Mouse (Mus musculus): ENCODE data around the gene Il17f.
A peak's percentile ranks its signal among the peaks of the same experiment; 100 is the strongest.
"Not testable (repeated sequence)": the region's sequence is repeated elsewhere in the genome, so short reads cannot be mapped to it uniquely, and the experiment has no call there.

Il17f gene

DNA sequence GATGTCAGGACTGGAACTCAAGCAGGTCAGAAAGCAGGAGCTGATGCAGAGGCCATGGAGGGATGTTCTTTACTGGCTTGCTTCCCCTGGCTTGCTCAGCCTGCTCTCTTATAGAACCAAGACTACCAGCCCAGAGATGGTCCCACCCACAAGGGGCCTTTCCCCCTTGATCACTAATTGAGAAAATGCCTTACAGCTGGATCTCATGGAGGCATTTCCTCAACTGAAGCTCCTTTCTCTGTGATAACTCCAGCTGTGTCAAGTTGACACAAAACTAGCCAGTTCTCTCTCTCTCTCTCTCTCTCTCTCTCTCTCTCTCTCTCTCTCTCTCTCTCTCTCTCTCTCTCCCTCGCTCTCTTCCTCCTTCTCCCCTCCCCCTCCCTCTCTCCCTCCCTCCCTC lies at the start of gene Il17f:
Il17f (minus strand) TSS at position 101 of the 400 bp plus-strand sequence.
- DNase-seq (ENCODE audit: low read depth, low spot score), result not testable (repeated sequence)

DNA sequence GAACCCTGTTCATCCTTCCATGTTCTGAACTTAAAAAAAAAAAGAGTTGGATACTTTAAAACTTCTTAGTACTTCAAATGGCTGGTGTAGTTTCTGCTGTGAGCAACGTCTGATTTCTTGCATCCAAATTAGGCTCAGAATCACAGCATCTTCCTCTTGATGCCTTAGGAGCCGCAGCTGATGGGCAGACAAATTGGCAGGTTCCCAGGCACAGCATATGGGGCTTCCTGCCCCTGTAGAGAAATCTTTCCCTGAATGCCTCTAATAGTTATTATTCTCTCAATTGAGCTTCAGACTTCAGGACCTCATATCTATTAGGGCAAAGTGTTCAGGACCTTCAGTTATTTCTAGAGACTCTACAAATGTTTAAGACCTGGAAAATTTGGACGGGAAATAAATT lies 49.5 kb upstream of the Il17f start:
- no peak for DNase-seq (ENCODE audit: low read depth, low spot score)

DNA sequence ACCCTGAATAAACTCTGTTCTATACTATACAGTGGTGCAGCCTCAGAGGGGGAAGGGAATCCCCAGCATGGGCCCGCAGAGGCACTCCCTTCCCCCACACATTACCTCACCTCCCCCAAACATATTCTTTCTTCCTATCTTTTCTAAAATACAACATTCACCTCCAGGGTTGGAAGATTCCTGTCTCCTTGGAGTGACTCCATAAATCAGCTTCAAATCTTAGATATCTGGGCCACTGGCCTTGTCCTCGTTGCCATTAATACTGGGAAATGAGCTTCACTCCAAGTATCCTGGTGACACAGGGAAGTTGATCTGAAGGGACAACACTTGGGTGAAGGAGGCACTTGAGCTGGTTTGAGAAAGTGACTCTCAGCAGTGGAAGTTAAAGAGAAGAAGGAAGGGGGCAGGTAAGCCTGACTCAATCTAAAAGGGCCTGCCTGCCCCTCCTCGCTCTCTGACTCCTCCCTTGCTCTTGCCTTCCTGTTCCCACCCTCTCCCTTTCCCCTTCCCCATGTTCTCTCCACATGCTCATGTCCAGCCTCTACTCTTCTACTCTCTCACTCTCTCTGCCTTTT lies 46.2 kb upstream of the Il17f start:
- no peak for DNase-seq (ENCODE audit: low read depth, low spot score)

DNA sequence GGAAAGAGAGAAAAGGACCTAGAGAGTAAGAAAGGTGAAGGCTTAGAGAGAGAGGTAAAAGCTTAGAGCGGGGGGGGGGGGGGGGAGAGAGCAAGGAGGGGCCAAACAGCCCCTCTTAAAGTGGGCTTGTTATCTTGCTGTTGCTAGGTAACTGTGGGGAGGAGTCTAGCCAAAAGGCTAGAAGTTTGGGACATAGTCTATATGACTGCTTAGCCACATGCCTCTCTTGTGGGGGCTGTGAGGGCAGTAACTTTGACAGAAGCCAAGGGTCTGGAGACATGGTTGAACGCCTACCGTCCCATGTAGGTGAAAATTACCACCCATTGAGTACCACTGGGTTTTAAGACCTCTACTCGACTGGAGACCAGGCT lies 42.7 kb upstream of the Il17f start:
- no peak for DNase-seq (ENCODE audit: low read depth, low spot score)

DNA sequence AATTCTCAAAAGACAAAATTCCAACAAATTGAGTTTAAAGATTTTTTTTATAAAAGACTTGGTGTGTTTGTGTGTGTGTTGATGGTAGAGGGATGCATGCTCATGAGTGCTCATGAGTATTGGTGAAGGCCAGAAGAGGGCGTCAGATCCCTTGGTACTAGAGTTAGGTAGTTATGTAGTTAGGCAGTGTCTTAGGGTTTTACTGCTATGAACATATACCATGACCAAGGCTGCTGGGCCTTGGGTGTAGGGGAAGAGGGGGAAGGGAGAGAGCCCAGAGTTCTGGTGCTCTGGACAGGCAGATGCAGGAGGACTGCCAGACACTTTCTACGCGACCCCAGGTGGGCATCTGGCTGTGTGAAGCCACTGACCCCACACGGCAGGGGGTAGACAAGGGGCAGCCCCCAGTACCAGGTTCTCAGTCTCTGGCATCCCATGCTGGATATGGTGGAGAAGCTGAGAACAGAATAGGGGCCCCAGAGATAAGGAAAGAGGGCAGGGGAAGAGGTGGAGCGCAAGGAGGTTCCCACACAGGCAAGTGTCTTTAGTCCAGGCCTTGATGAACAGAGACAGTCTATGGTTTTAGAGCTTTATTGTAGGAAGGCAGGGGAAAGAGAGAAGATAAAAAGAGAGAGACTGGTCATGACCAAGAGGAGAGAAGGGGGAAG lies 42.2 kb upstream of the Il17f start:
- no peak for DNase-seq (ENCODE audit: low read depth, low spot score)

DNA sequence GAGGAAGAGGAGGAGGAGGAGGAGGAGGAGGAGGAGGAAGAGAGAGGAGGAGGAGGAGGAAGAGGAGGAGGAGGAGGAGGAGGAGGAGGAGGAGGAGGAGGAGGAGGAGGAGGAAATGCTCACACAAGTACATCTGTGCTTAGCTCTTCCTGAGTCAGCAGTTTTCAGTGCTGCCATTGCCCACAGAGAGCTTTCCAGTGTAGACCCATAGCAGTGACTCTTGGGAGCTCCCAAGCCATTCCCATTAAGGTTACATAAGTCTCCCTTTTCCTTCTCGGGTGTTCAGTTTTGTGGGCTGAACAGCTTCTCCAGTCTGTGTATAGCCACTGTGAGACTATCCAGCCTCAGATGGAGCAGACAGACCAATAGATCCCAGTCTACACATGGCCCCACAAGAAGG lies 40.1 kb upstream of the Il17f start:
- no peak for DNase-seq (ENCODE audit: low read depth, low spot score)

DNA sequence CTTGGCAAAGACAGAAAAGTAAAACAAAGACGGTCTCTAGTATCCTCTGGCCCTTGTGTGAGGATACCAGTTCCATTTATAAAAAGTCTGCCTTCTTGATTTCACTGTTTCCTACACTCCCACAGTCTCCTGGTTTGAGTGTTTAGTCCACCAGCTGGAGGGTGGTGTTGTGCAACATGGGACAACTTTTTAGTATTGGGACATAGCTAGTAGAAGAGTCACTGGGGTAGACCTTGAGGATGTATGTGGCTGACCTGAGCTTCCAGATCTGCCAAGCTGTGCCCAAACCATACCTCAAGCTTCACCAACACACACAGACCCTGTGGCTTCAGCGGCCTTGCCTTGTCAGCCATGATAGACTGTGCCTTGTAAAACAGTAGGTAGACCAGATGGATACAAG lies 37.6 kb upstream of the Il17f start:
- no peak for DNase-seq (ENCODE audit: low read depth, low spot score)

DNA sequence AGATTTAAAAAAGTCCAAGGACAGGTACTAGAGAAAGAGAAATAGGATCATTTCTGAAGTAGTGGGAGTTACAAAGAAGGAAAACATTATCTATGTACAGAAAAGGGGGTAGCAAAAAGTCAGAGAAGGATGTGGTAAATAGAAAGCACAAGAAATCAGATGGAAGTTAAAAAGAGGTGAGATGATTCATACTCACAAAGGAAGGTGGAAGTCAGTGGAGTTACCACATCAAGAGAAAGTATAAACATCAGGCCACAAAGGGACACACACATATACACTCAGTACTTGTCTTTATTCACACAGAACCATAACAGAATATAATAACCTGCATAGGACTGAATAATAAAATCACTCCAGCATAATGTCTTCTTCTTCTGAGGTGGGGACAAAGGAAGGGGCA lies 34.6 kb upstream of the Il17f start:
- DNase-seq (ENCODE audit: low read depth, low spot score), result peak; percentile 22

DNA sequence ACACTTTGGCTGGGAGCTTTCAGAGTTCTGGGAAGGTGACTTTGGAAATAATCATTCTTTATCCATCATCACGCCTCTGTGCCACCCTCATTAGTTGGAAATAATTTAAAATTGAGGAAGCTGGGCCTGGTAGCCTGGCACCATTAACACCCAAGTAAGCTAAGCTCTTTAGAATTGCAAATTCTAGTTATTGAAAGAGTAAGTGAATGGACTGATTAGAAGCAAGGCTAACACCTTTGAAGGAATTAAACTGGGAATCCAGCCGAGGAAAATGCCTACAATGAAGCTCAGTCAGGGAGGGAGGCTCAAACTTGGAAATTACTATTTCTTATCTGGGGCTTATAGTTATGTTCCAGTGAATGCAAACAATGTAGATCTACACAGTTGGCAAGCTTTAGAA lies 33.5 kb upstream of the Il17f start:
- no peak for DNase-seq (ENCODE audit: low read depth, low spot score)

DNA sequence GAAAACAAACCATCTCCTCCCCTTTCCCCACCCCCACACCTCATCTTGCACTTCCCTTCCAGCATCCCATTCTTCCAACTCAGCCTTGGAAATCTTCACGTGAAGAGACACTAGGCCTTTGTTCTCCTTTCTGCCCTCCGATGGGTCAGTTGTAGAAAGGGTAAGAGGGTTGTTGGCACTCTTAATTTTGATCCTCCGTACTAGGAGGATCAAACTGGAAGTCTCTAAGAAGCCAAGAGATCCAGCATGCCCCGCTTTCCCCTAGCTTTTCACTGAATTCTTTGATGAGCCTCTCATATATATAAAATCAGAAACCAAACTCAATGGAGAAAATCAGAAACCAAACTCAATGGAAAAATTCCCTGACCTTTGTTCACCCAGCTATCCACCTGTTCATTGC lies 33.1 kb upstream of the Il17f start:
- DNase-seq (ENCODE audit: low read depth, low spot score), result no peak

DNA sequence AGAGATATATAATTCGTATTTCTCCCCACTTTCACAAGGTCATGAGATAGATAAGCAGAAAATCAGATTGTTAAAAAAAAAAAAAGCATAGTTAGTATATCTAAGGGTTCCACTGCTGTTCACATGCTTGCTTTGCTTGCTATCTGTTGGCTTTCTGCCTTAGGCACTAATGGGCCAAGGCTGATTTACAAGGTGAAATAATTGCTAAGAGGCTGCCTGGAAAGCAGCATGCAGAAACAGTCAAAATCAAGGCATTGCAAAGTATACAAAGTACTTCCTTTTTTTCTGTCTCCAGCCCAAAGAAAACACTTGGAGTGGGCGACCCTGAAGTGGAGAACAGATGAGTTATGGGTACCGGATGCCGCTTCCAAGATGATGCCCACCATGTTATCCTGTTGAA lies 30.5 kb upstream of the Il17f start:
- no peak for DNase-seq (ENCODE audit: low read depth, low spot score)

DNA sequence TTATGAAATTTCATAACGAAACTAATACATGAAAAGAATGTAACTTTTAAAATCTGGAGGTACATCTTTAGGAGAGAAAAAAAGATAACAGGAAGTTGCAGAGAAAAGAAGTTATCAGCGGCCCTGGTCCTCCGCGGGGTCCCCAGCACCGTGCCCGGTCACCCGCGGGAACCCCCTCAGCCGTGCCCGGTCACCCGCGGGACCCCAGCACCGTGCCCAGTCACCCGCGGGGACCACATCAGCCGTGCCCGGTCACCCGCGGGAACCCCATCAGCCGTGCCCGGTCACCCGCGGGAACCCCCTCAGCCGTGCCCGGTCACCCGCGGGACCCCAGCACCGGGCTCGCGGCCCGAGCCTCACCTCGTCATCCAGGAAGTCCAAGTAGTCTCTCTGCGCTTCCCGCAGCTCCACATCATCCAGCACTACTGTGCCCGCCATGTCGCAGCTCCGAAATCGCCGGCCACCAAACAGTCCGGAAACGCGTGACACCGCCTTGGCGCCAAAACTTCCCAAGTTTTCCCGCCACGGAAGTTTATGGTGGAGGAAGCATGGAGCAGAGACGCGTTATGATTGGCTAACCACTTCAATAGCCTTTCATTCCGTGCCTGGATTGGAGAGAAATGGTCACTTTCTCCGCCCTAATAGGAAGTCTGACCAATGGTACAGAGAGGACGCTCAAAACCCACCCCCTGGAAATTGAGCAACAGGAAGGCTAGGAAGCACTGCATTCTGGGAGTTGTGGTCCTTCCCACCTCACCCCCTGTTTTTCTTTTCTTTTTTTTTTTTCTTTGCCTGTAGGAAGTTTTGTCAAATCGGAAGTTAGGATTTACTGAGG lies 29.6 kb upstream of the Il17f start, which contains the start of gene Mcm3:
Mcm3 (minus strand) TSS at position 542 of the 835 bp plus-strand sequence.
- peak; percentile 93 for DNase-seq (ENCODE audit: low read depth, low spot score)

DNA sequence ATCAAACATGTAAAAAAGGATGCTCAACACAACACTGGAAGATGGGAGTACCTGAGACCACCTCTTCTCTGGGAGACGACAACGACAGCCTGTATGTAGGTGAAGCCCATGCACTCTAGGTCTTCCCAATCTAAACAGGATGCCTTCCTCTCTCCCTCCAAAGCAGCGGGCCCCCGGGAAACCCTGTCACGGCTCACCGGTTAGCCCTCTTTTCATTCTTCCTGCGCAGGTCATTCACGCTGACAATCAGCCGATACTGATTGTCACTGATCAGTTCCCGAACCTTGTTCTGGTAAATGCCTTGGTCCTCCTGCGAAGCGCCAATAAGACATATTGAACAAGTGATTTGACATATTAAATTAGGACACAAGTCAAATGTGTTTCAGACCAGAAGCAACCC lies 27.2 kb upstream of the Il17f start:
- no peak for DNase-seq (ENCODE audit: low read depth, low spot score)

DNA sequence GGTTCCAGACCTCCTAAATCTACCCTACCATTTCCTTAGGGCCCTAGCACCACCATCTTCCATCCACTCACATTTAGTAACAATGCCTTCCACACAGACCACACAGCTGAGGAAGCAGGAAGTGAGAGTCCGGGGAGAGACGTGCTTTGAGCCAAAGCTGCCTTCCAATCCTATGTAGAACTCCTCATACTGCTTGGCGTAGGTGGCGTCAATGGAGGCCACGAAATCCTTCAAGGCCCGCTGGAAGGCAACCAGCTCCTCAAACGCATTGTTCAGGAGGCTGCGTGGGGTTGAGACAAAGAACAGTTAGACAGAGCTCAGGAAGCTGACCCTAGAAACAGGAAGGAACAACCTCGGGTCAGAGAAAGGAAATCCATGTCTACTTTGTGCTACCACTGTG lies 26.8 kb upstream of the Il17f start:
- DNase-seq (ENCODE audit: low read depth, low spot score), result no peak

DNA sequence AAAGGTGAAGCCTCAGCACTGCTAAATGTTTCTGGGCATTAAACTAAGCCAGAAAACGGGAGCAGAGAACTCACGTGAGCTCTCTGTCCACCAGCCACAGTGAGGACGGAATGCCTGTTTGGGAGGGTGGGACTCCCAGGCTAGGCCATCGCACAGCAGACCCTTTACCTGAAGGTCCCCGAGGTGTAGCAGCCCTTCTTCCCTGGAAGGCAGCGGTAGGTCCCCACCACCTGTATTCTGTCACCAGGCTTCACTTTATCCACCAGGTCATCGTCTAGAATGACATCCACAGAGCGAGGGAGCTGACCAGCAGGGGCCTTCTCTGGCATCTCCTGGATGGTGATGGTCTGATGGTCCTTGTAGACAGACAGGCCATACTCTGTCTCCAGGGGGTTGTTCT lies 24.1 kb upstream of the Il17f start:
- no peak for DNase-seq (ENCODE audit: low read depth, low spot score)

DNA sequence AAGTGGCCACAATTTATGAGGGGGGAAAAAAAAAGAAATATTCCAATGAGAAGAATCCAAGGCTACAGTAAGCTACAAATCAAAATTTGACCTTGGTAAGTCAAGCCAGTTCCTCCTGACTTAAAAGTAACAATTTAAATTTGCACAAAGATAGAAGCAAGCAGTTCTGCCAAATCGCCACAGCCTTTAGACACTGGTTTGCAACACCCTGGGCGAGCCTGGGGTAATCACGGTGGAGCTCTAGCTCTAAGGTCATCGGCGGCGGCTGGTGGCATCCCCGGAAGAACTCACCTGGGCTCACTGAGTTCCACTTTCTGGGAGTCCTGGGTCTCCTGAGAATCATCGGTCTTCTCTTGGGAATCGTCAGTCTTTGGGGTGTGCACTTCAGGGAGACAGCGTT lies 14.1 kb upstream of the Il17f start:
- no peak for DNase-seq (ENCODE audit: low read depth, low spot score)

DNA sequence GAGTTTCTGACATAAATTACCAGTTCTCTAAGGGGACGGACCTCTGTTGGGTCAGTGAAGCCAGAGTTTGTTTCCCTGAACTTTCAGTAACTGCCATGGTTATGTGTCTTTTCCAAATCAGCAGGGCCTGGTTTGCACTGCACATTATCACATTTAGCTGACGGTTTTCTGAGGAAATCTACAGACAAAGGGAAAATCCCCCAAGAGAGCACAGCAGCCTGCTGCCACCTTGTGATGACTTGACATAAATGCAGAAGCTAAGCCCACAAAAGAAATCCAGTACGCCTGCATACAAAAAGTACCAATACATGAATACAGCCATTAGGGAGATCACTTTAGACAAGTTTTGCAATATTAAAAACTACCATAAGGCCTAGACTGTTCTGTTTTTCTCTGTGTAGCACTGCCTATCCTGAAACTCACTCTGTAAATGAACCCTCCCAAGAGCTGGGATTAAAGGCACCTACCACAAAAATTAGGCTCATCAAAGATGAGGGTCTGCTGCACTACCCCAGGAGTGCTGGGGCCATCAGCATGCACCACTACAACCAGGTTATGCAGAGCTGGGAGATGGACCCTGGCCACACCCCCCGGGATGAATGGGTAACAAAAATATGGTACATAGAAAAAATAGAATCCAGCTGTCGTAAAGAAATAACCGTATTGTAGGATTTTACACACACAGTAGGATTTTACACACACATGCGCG lies 11.4 kb upstream of the Il17f start:
- peak; percentile 17 for DNase-seq (ENCODE audit: low read depth, low spot score)

DNA sequence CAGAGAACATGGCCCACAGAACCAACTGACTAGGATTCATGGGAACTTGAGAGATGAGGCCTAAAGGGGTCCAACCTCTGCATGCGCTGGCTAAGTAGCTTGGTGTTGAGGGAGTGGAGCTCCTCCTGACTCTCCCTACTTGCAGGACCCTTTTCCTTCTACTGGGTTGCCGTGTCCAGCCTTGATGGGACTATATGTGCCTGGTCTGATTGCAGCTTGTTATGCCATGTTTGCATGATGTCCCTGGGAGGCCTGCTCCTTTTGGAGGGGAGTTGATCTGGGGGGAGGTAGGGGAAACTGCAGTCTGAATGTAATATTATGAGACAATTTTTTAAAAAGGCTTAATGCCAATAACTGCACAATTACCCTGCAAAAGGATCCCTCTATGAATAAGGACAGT lies 10.9 kb upstream of the Il17f start:
- no peak for DNase-seq (ENCODE audit: low read depth, low spot score)

DNA sequence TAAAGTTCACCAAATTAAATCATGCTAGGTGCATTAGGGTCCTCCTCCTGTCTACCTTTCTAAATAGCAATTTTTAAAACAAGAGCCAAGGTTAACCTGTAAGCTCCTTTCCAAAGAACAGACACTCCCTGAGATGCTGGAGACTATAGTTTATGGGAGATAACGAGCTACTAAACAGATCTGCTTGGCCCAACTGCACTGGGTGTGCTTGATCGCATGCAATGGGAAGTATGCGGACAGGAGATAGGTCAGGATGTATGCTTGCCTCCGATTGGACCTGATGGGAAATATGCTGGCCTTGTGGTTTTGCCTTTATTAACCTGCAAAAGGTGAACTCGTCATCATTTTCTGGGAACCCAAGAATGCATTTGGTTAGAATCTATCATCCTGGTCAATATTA lies 4.8 kb upstream of the Il17f start:
- no peak for DNase-seq (ENCODE audit: low read depth, low spot score)

DNA sequence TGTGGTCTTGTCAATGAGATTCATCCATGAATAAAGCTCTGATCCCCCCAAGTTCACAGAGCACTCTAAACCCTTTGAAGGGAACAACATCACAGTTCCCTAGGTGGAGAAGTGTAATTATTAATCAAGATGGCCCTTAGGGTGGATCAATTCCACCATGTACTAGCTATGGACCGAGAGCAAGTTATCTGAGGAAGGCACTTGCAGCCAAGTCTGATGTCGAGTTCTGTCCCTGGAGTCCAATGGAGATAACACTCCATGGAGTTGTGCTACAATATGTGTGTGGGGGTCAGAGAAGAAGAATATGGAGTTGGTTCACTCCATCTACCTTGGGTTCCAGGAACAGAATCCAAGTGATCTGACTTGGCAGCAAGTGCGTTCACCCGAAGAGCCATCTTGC lies 4.3 kb upstream of the Il17f start:
- no peak for DNase-seq (ENCODE audit: low read depth, low spot score)

DNA sequence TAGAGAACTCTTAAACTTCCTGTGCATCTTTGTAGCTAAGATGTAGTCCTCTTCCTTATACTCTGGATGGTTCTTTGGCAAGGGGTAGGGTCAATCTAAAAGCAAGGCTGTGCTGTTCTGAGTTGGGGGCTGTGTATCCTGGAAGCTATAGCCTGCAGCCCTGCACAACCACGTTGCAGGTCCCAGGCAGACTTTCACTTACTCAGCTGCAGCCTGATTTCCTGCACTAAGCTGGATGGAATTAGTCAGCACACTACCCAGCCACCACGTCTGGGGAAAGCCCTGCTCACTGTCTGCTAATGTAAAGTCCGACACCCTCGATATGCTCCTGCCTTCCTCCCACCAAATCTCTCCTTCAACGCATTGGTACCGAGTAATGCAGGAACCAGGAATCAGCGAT lies 997 bp upstream of the Il17f start:
- no peak for DNase-seq (ENCODE audit: low read depth, low spot score)

DNA sequence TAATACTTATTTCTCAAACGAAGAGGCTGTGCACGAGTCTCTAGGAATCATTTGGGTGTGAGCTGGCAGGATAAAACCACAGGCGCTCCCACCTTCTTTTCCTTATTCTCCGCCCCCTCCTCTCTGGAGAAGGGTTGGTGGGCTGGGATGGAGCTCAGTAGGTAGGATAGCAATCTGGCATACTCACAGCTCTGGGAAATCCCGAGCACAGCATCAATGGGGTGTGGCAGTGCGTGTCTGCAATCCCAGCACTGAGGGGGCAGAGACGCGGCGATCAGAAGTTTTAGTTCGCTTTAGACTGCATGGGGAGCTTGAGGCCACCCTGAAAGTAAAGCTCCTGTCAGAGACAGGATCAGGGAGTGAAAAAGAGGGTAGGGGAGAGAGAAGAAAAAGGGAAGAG lies 2.0 kb downstream of the Il17f start:
- DNase-seq (ENCODE audit: low read depth, low spot score), result no peak

Data from CD4-positive, CD25-positive, alpha-beta regulatory T cell, adult 2 months (primary cell).